Mouse (Mus musculus): Measurements from ENCODE around the gene Cdc45. TPM values are rescaled to one million over a fixed set of nuclear protein-coding genes. Genes with fewer than 3 reads are reported as not detected.
A peak's percentile ranks its signal among the peaks of the same experiment; 100 is the strongest.
"Not testable (repeated sequence)": the region's sequence is repeated elsewhere in the genome, so short reads cannot be mapped to it uniquely, and the experiment has no call there.

Cdc45 gene
- polyA plus RNA-seq (2014; fragmentation: Nextera tagmentation; extraction: Ambion mirVana) = 6.5 and 9.8 TPM in 2 replicates

- H3K36me3 ChIP-seq (replicated peaks; ENCODE audit: control insufficient read depth, insufficient read depth) = peaks cover 25% of the 10 kb centered on the region
- H3K27me3 ChIP-seq (ENCODE audit: control insufficient read depth, insufficient read depth, low read length) = no peaks in the 10 kb centered on the region
- no peaks in the 10 kb centered on the region for H3K9me3 ChIP-seq (ENCODE audit: control insufficient read depth, low read length)
- WGBS = under 1% methylated on average over 42 of the region's 42 CpGs
- peak within 1 kb of the TSS; percentile 69 for H3K4me2 ChIP-seq (replicated peaks)
- peak within 1 kb of the TSS; percentile 56 for H3K4me3 ChIP-seq (replicated peaks; ENCODE audit: low read length)
- peak; percentile 91 for DNase-seq (ENCODE audit: low spot score)
- H3K27ac ChIP-seq = peak within 1 kb of the TSS; percentile 46
- ATAC-seq (ENCODE audit: low FRiP score) = peak; percentile 96
- H3K4me1 ChIP-seq (replicated peaks; ENCODE audit: control insufficient read depth, insufficient read depth, low read length) = peaks cover 10% of the 10 kb centered on the region
- H3K9ac ChIP-seq = peak within 1 kb of the TSS; percentile 66
Observed at GRCm38 (mm10) chr16:18811468-18812384, at the start of gene Cdc45, which contains the start of gene Ufd1. TSS of gene Cdc45 (minus strand) at chr16:18811987. TSS of gene Ufd1 (plus strand) at chr16:18811779.

- Histone ChIP-seq H3K4me1 (replicated peaks; ENCODE audit: control insufficient read depth, insufficient read depth, low read length) (no peaks in the 10 kb centered on the region), H3K4me2 (replicated peaks) (no peak overlapping the region), H3K27ac (no peak overlapping the region), H3K9me3 (ENCODE audit: control insufficient read depth, low read length) (no peaks in the 10 kb centered on the region), H3K36me3 (replicated peaks; ENCODE audit: control insufficient read depth, insufficient read depth) (no peaks in the 10 kb centered on the region), H3K27me3 (ENCODE audit: control insufficient read depth, insufficient read depth, low read length) (no peaks in the 10 kb centered on the region), H3K9ac (no peak overlapping the region), H3K4me3 (replicated peaks; ENCODE audit: low read length) (no peak overlapping the region)
- DNase-seq (ENCODE audit: low spot score) = no peak
- WGBS = 78% methylated on average over 1 of the region's 1 CpGs
- ATAC-seq (ENCODE audit: low FRiP score) = no peak
Observed at GRCm38 (mm10) chr16:18860186-18860585, 48.4 kb upstream of the Cdc45 start.

- no peak overlapping the region for H3K4me3 ChIP-seq (replicated peaks; ENCODE audit: low read length)
- no peaks in the 10 kb centered on the region for H3K36me3 ChIP-seq (replicated peaks; ENCODE audit: control insufficient read depth, insufficient read depth)
- H3K9me3 ChIP-seq (ENCODE audit: control insufficient read depth, low read length) = no peaks in the 10 kb centered on the region
- peak; percentile 69 for DNase-seq (ENCODE audit: low spot score)
- ATAC-seq (ENCODE audit: low FRiP score) = peak; percentile 14; the same call in 1 of the 2 replicates
- H3K27me3 ChIP-seq (ENCODE audit: control insufficient read depth, insufficient read depth, low read length) = no peaks in the 10 kb centered on the region
- no peak overlapping the region for H3K27ac ChIP-seq
- no peaks in the 10 kb centered on the region for H3K4me1 ChIP-seq (replicated peaks; ENCODE audit: control insufficient read depth, insufficient read depth, low read length)
- no peak overlapping the region for H3K4me2 ChIP-seq (replicated peaks)
- H3K9ac ChIP-seq = no peak overlapping the region
Observed at GRCm38 (mm10) chr16:18858551-18858950, 46.8 kb upstream of the Cdc45 start.

- H3K27me3 ChIP-seq (ENCODE audit: control insufficient read depth, insufficient read depth, low read length); H3K4me3 ChIP-seq (replicated peaks; ENCODE audit: low read length); ATAC-seq (ENCODE audit: low FRiP score); H3K27ac ChIP-seq; H3K4me1 ChIP-seq (replicated peaks; ENCODE audit: control insufficient read depth, insufficient read depth, low read length); H3K4me2 ChIP-seq (replicated peaks); H3K9ac ChIP-seq; H3K36me3 ChIP-seq (replicated peaks; ENCODE audit: control insufficient read depth, insufficient read depth); H3K9me3 ChIP-seq (ENCODE audit: control insufficient read depth, low read length); DNase-seq (ENCODE audit: low spot score): not testable (repeated sequence)
- WGBS = 94% methylated on average over 14 of the region's 17 CpGs
Observed at GRCm38 (mm10) chr16:18849521-18850190, 37.9 kb upstream of the Cdc45 start.

- WGBS = 90% methylated on average over 15 of the region's 15 CpGs
- DNase-seq (ENCODE audit: low spot score) = no peak
- H3K9ac ChIP-seq = no peak overlapping the region
- no peak overlapping the region for H3K4me2 ChIP-seq (replicated peaks)
- H3K27ac ChIP-seq = no peak overlapping the region
- no peaks in the 10 kb centered on the region for H3K9me3 ChIP-seq (ENCODE audit: control insufficient read depth, low read length)
- H3K27me3 ChIP-seq (ENCODE audit: control insufficient read depth, insufficient read depth, low read length) = no peaks in the 10 kb centered on the region
- no peak overlapping the region for H3K4me3 ChIP-seq (replicated peaks; ENCODE audit: low read length)
- H3K36me3 ChIP-seq (replicated peaks; ENCODE audit: control insufficient read depth, insufficient read depth) = no peaks in the 10 kb centered on the region
- no peaks in the 10 kb centered on the region for H3K4me1 ChIP-seq (replicated peaks; ENCODE audit: control insufficient read depth, insufficient read depth, low read length)
- ATAC-seq (ENCODE audit: low FRiP score) = no peak
Observed at GRCm38 (mm10) chr16:18846301-18846820, 34.6 kb upstream of the Cdc45 start.

GRCm38 (mm10) chr16:18838346-18838745 lies 26.6 kb upstream of the Cdc45 start:
- H3K27me3 ChIP-seq (ENCODE audit: control insufficient read depth, insufficient read depth, low read length) = no peaks in the 10 kb centered on the region
- H3K36me3 ChIP-seq (replicated peaks; ENCODE audit: control insufficient read depth, insufficient read depth) = peaks cover 27% of the 10 kb centered on the region
- H3K27ac ChIP-seq = no peak overlapping the region
- DNase-seq (ENCODE audit: low spot score) = no peak
- H3K4me3 ChIP-seq (replicated peaks; ENCODE audit: low read length) = no peak overlapping the region
- no peak overlapping the region for H3K4me2 ChIP-seq (replicated peaks)
- no peak for ATAC-seq (ENCODE audit: low FRiP score)
- H3K9me3 ChIP-seq (ENCODE audit: control insufficient read depth, low read length) = no peaks in the 10 kb centered on the region
- H3K9ac ChIP-seq = no peak overlapping the region
- H3K4me1 ChIP-seq (replicated peaks; ENCODE audit: control insufficient read depth, insufficient read depth, low read length) = peaks cover 5% of the 10 kb centered on the region
- WGBS = 94% methylated on average over 4 of the region's 4 CpGs

- H3K36me3 ChIP-seq (replicated peaks; ENCODE audit: control insufficient read depth, insufficient read depth) = peaks cover 44% of the 10 kb centered on the region
- ATAC-seq (ENCODE audit: low FRiP score) = peak; percentile 97
- WGBS = 1% methylated on average over 46 of the region's 46 CpGs
Observed at GRCm38 (mm10) chr16:18836468-18837208, 24.9 kb upstream of the Cdc45 start, which contains the start of the genes 2510002D24Rik and Gm28539. TSS of gene 2510002D24Rik (plus strand) at chr16:18836578. TSS of gene Gm28539 (plus strand) at chr16:18836584.

GRCm38 (mm10) chr16:18836073-18836467 lies 24.3 kb upstream of the Cdc45 start:
- ATAC-seq (ENCODE audit: low FRiP score) (peak; percentile 43), DNase-seq (ENCODE audit: low spot score) (no peak)
- Histone ChIP-seq H3K4me2 (replicated peaks) (peak overlapping the region; percentile 59), H3K4me1 (replicated peaks; ENCODE audit: control insufficient read depth, insufficient read depth, low read length) (peaks cover 5% of the 10 kb centered on the region), H3K9me3 (ENCODE audit: control insufficient read depth, low read length) (no peaks in the 10 kb centered on the region), H3K36me3 (replicated peaks; ENCODE audit: control insufficient read depth, insufficient read depth) (peaks cover 49% of the 10 kb centered on the region), H3K27ac (no peak overlapping the region), H3K27me3 (ENCODE audit: control insufficient read depth, insufficient read depth, low read length) (no peaks in the 10 kb centered on the region), H3K4me3 (replicated peaks; ENCODE audit: low read length) (peak overlapping the region; percentile 82), H3K9ac (peak overlapping the region; percentile 89; the same call in 1 of the 2 replicates)
- whole genome bisulfite sequencing = 25% methylated on average over 3 of the region's 3 CpGs

More at GRCm38 (mm10) chr16:18836468-18837208, 24.9 kb upstream of the Cdc45 start, which contains the start of the genes 2510002D24Rik and Gm28539:
- Histone ChIP-seq H3K4me3 (replicated peaks; ENCODE audit: low read length) (peak within 1 kb of the TSS; percentile 82), H3K27ac (peak within 1 kb of the TSS; percentile 75), H3K9me3 (ENCODE audit: control insufficient read depth, low read length) (no peaks in the 10 kb centered on the region), H3K9ac (peak within 1 kb of the TSS; percentile 89), H3K4me1 (replicated peaks; ENCODE audit: control insufficient read depth, insufficient read depth, low read length) (peaks cover 5% of the 10 kb centered on the region), H3K4me2 (replicated peaks) (peak within 1 kb of the TSS; percentile 59), H3K27me3 (ENCODE audit: control insufficient read depth, insufficient read depth, low read length) (no peaks in the 10 kb centered on the region)
- peak; percentile 90 for DNase-seq (ENCODE audit: low spot score)
